Mouse (Mus musculus): ENCODE measurements at regions not wholly inside any gene's neighbourhood (a gene's known extent, or its start where the extent isn't known, plus 50 kb on each side); places are given as distances from the start of the nearest gene placed in this dataset.
"Not testable (repeated sequence)": the region's sequence is repeated elsewhere in the genome, so short reads cannot be mapped to it uniquely, and the experiment has no call there.

DNA sequence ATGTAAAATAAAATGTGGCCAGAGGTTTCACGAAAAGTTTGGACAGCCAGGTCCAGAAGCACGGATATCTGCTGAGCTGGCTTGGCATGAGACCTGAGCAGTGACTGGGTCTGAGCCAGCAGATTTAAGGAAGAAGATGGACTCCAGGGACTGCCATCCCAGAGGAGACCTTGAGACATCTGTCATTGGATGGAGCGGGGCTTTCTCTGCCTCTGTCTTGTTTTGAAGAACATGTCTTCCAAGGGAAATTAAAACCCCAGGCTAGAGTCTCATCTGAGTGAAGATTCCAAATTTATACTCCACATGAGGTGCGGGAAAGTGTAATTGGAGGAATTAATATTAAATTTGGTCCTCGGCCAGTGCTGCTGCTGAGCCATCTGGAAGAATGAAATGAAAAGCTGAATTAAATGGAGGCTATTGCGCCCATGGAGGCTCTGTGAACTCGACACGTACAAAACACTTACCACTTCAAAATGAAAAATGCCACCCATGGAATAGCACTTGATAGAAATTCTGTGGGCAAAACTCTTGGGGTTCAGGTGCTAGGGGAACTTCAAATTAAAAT lies 129.8 kb upstream of the Adcy2 start:
- DNase-seq (ENCODE audit: low read depth) = no peak

DNA sequence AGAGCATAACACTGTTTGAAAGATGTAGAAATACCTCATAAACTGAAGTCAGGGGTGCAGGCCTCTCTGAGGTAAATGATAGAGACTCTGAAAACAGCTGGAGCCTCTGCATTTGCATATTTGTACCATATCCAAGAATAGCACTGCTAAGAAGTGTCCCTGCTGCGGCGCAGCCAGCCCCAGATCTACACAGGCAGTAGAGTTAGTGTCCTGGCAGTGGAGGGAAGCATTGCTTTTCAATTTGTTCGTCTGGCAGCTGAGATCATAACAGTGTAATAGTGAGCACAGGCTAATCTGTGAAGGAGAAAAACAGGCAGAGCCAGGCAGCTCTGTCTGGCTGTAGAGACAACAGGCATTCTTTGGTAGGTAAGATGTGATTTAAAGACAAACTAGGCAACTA lies 128.2 kb upstream of the Adcy2 start:
- no peak for DNase-seq (ENCODE audit: low read depth)

DNA sequence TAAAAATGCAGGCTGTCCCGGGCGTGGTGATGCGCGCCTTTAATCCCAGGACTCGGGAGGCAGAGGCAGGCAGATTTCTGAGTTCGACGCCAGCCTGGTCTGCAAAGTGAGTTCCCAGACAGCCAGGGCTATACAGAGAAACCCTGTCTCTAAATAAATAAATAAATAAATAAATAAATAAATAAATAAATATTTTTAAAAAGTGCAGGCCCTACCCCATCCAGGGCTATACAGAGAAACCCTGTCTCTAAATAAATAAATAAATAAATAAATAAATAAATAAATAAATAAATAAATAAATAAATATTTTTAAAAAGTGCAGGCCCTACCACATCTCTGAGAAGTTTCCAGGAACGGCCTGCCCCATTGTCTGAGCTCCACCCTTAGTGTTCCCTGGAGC lies 119.4 kb upstream of the Adcy2 start:
- not testable (repeated sequence) for DNase-seq (ENCODE audit: low read depth)

DNA sequence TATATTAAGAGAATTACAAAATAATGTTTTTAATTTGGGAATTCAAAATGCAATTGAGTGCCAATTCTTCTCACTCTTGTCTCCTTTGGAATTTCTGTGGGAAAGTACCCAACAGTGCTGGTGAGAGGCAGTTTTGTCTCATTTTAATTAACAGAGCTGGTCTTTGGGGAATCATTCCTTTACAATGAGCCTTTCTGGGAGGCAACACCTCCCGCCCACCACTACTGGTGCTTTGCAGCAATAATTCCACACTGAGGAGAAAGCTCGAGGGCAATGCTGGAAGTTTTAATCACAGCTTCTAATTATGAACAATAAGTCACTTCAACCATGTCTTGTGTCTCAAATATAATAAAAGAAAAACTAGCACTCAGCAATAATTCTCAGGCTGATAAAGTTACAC lies 109.8 kb upstream of the Adcy2 start:
- no peak for DNase-seq (ENCODE audit: low read depth)

DNA sequence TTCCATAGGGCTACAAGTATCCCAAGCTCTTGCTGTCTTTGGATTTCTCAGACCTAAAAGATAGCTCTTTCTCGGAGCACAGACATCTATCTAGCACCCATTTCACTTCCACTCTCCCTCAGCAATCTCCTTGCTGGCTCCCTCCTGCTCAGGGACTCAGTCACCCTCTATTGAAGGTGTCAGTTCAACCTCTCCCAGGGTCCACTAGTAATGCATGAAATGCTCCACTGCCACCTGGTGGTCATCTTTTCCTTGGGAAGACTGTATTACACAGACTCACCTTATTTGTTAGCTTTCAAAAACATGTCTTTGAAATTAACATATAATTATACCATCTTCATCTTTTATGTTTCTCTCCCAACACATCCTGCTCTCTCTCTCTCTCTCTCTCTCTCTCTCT lies 87.3 kb upstream of the Adcy2 start:
- DNase-seq (ENCODE audit: low read depth) = peak; percentile 18

DNA sequence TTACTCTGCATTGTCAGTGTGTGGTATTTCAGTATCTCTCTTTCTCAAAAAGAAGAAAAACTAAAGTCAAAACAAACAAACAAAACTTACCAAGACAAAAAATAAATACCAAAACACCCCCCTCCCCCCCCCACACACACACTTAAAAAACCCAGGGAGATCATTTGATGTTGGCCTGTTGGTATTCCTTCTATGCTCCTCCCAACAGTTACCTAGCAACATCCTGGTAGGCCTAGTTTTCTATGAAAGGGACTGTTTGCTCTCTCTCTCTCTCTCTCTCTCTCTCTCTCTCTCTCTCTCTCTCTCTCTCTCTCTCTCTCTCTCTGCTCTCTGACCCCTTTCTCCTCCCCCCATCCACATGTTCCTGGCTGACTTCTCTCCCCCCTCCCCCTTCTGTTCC lies 71.0 kb upstream of the Adcy2 start:
- DNase-seq (ENCODE audit: low read depth) = no peak

DNA sequence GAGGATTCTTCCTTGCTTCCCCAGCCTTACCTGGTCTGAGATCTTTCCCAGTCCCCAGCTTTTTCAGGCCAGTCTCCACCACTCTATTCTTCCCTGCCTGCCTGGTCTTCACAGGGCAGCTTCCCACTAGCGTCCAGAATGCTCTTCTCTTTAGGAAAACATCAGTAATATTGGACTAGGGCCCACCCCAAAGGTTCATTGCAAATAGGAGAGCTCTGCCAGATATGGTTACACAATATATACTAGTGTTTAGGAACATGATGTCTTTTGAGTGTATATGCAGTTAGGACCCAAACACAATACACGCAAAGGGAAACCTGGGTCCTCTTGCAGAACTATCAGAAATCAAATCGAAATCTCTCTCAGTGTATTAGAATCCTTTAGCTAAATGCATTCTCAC lies 70.5 kb upstream of the Adcy2 start:
- DNase-seq (ENCODE audit: low read depth) = no peak

DNA sequence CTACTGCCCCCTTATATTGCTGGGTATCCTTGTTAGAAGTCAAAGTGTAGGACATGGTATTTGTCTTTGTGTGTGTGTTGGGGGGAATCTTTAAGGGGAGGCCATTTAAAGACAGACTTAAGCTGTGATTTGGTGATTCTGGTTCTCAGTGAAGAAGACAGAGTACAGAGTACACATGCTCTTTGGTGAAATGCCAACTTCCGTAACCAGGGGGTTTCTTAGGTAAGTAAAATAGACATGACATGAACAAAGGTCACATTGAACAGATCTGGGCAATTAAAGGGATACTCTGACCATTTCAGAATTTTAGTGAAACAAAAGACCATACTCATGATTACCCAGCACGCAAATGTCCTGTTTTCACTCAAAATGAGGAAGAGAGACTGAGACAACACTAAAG lies 67.3 kb upstream of the Adcy2 start:
- no peak for DNase-seq (ENCODE audit: low read depth)

DNA sequence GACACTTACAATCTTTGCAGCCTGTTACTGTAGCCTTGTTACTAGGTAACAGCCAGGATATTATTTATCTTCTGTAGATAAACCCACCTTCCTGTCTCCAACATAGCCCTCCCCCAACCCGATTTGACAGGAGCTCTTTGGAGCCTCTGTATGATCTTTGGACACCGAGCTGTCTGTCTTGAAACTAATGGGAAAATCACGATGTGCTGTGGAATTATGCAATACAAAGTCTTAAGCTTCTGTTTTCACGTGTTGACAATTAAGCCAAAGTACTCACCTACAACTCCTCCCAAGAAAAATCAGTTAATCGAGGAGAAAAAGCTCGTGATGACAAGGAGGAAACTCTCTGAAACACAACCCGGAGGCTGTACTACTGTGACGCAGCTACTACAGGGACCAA lies 65.9 kb upstream of the Adcy2 start:
- no peak for DNase-seq (ENCODE audit: low read depth)

DNA sequence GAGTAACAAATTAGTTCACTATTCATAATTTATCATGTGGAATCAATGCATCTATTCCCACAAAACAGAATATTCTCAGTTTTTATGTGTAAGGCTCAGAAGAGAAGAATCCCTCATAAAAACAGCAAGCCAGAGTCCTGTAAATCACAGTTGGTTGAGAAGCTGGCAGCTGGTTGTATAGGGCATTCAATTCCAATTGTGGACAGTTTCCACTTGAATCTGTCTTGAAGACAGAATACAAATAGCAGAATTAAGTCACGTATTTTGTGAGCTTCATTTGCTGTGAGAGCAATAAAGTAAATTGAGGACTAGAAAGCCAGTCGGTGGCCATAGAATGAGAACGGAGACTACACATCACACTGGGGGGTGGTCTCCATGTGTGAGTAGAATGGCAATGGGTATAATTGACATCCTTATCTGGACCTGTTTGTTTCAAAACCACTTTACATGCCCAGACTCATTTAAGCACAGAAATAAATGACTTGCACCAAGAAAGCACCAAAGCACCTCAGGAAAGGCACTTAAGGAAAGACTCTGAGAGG lies 63.4 kb upstream of the Adcy2 start:
- DNase-seq (ENCODE audit: low read depth) = no peak

DNA sequence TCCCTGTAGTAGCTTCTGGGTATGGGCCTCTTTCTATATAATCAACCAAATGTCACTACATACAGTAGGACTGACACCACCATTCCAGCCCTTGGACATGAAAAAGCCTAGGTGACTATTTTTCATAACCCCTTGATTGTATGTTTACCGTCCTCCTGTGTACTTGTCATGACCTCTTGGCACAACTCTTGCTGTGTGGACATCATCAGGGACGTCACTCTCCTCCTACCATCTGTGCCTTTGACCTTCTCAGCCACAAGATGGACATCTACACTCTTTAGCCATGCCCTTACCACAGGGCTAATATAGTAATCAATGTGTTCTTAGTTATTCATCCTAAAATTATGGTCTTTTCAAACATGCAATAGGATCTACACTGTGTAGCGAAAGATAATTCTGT lies 62.1 kb upstream of the Adcy2 start:
- DNase-seq (ENCODE audit: low read depth) = no peak

All from c-Kit-positive CD71-negative TER-119-negative erythroid progenitor cells, embryonic 14.5 days (primary cell).